12 mouse cellular contexts compared by ENCODE assay signal in genomic region chr16:22580103-22580502, GRCm38 (mm10).
DNase-seq lines count a peak whose midpoint lies in the region; ATAC-seq and TF ChIP-seq lines count a peak whose summit lies in the region.
"Had no signal": no experiment of that assay in that cellular context is flagged by ENCODE, and none has a peak within 500 bp of the region (broad histone marks: within the 10 kb centered on the region; RNA-seq: fewer than 3 reads in every experiment).

No protein-coding gene starts in this region.

- TF ChIP-seq CTCF in heart, adult 2 months (IDR thresholded peaks at IDR 0.05), result peak; percentile 52
- peak; percentile 27; the same call in 1 of the 2 replicates for TF ChIP-seq CTCF in lung, adult 2 months (IDR thresholded peaks at IDR 0.05; ENCODE audit: insufficient read depth, low read length)

- no peak for TF ChIP-seq POLR2A in heart, adult 2 months (IDR thresholded peaks at IDR 0.05; ENCODE audit: insufficient read depth, low read depth, low read length)
- TF ChIP-seq POLR2A in lung, adult 2 months (IDR thresholded peaks at IDR 0.05; ENCODE audit: borderline replicate concordance, extremely low read depth, low read depth, low read length), result no peak

- 38% methylated on average over 5 of the region's 5 CpGs for WGBS in heart, adult 2 months
- 46% methylated on average over 5 of the region's 5 CpGs for WGBS in lung, adult 2 months

- no peak for DNase-seq in heart, adult 2 months
- no peak for DNase-seq in heart, adult 18-20 months
- no peak for DNase-seq in lung, adult 2 months
- DNase-seq in lung, postnatal 14 days, result no peak
- DNase-seq in R1 (ENCODE audit: low read depth, low spot score), result peak; percentile 82
- DNase-seq in adipocyte (ENCODE audit: low spot score), result no peak
- no peak for DNase-seq in layer of hippocampus, adult 11-12 months (ENCODE audit: low spot score)
- DNase-seq: layer of hippocampus, adult 9-11 months had no signal

- no peak overlapping the region for H3K27ac ChIP-seq in heart, adult 2 months
- H3K27ac ChIP-seq: heart, embryonic 13.5 days; lung, embryonic 15.5 days; neural tube, embryonic 12.5 days had no signal

- H3K4me1 ChIP-seq in heart, adult 2 months (ENCODE audit: control insufficient read depth, insufficient read depth, low read length), result no peaks in the 10 kb centered on the region
- H3K4me1 ChIP-seq in lung, adult 2 months (ENCODE audit: control insufficient read depth, insufficient read depth, low read length), result no peaks in the 10 kb centered on the region

- H3K79me2 ChIP-seq in heart, adult 2 months (replicated peaks; ENCODE audit: control insufficient read depth, insufficient read depth, low read length), result no peaks in the 10 kb centered on the region

- 0 out of 2 replicates have a peak, but pooled peaks have one; percentile 37 for ATAC-seq in megakaryocyte-erythroid progenitor cell, adult 5-6 weeks (replicated peaks; ENCODE audit: low FRiP score, low TSS enrichment, poor library complexity, severe bottlenecking)

- intact Hi-C loops in heart, adult 2 months (cut with DNase I), result no loop called here

- no peak for TF ChIP-seq EP300 in heart, adult 2 months (IDR thresholded peaks at IDR 0.05; ENCODE audit: insufficient read depth, low read depth, low read length)

- no peaks in the 10 kb centered on the region for H3K27me3 ChIP-seq in heart, adult 2 months (ENCODE audit: control insufficient read depth, insufficient read depth, low read length)
- H3K27me3 ChIP-seq: lung, embryonic 15.5 days; neural tube, embryonic 12.5 days had no signal

- no peaks in the 10 kb centered on the region for H3K36me3 ChIP-seq in heart, adult 2 months (ENCODE audit: control insufficient read depth, insufficient read depth, low read length)
- H3K36me3 ChIP-seq: heart, embryonic 13.5 days; lung, embryonic 15.5 days; neural tube, embryonic 12.5 days had no signal

- no peak overlapping the region for H3K4me3 ChIP-seq in heart, adult 2 months
- H3K4me3 ChIP-seq in lung, adult 2 months (replicated peaks; ENCODE audit: extremely low read depth, low read depth, low read length), result no peak overlapping the region
- H3K4me3 ChIP-seq: heart, embryonic 13.5 days; lung, embryonic 15.5 days; neural tube, embryonic 12.5 days had no signal

- no peak overlapping the region for H3K9ac ChIP-seq in heart, adult 2 months (ENCODE audit: low read depth, low read length)
- H3K9ac ChIP-seq: heart, embryonic 13.5 days; lung, embryonic 15.5 days; neural tube, embryonic 12.5 days had no signal
